Comparison of ENCODE assay signal across 16 mouse cellular contexts in genomic region chr4:150793146-150793545, GRCm38 (mm10).
"Had no signal": no experiment of that assay in that cellular context is flagged by ENCODE, and none has a peak within 500 bp of the region (broad histone marks: within the 10 kb centered on the region; RNA-seq: fewer than 3 reads in every experiment).

No protein-coding gene starts in this region.

- H3K27me3 ChIP-seq: liver, embryonic 15.5 days; lung, embryonic 15.5 days; midbrain, embryonic 13.5 days; midbrain, embryonic 15.5 days; neural tube, embryonic 12.5 days; stomach, embryonic 15.5 days had no signal

- H3K9me3 ChIP-seq: liver, embryonic 15.5 days; lung, embryonic 15.5 days; midbrain, embryonic 13.5 days; midbrain, embryonic 15.5 days; neural tube, embryonic 12.5 days; stomach, embryonic 15.5 days had no signal

- H3K36me3 ChIP-seq: liver, embryonic 15.5 days; lung, embryonic 15.5 days; midbrain, embryonic 13.5 days; midbrain, embryonic 15.5 days; neural tube, embryonic 12.5 days; stomach, embryonic 15.5 days had no signal

- H3K4me2 ChIP-seq: liver, embryonic 15.5 days; lung, embryonic 15.5 days; midbrain, embryonic 11.5 days; midbrain, embryonic 13.5 days; midbrain, embryonic 15.5 days; neural tube, embryonic 12.5 days; stomach, embryonic 15.5 days had no signal

- ATAC-seq: liver, postnatal 0 days; lung, postnatal 0 days; midbrain, embryonic 13.5 days; midbrain, embryonic 15.5 days had no signal

- H3K27ac ChIP-seq: liver, embryonic 15.5 days; lung, embryonic 15.5 days; midbrain, embryonic 13.5 days; midbrain, embryonic 15.5 days; neural tube, embryonic 12.5 days; stomach, embryonic 15.5 days; stomach, postnatal 0 days had no signal

- H3K4me3 ChIP-seq: liver, embryonic 15.5 days; lung, embryonic 15.5 days; midbrain, embryonic 13.5 days; midbrain, embryonic 15.5 days; neural tube, embryonic 12.5 days; stomach, embryonic 15.5 days had no signal

- H3K9ac ChIP-seq: liver, embryonic 15.5 days; liver, postnatal 0 days; lung, embryonic 15.5 days; midbrain, embryonic 13.5 days; midbrain, embryonic 15.5 days; neural tube, embryonic 12.5 days; stomach, embryonic 15.5 days had no signal

- DNase-seq: liver, postnatal 0 days; lung, adult 2 months; lung, postnatal 4 days; right cerebral cortex, postnatal 14 days; thymus, adult 2 months; thymus, postnatal 25 days; thymus, postnatal 4 days had no signal
